Mouse (Mus musculus) left cerebral cortex, postnatal 14 days (tissue): ENCODE measurements around the gene Kif21a. TPM values are rescaled to one million over a fixed set of nuclear protein-coding genes. Genes with fewer than 3 reads are reported as not detected.

Experiments
- DNase-seq, 2 experiments: peaks; one replicate each; pipeline ENCODE4 v3.0.0; 2021 to 2022; ENCODE audit warnings: low spot score in 2 of 2, mixed read lengths in 1 of 2
- intact Hi-C: fragments of 180-260 bp; cut with DNase I; formaldehyde crosslinking; loops from one replicate; pipeline ENCODE4 v1.15.1; 2025
- long read RNA-seq, 2 experiments: library from polyadenylated mRNA; stranded (forward); transcript quantifications; one replicate each; pipeline ENCODE4 v2.0.0; 2021
- total RNA-seq, 2 experiments: library from RNA; stranded (reverse); gene quantifications; 2 replicates each; pipeline ENCODE4 v1.2.3; 2021

The Kif21a gene
- total RNA-seq = 10 to 100 TPM; 89.1 to 91.8 TPM
- long read RNA-seq, experiment 1, full-length matches to known transcripts = 1 of 12 reads
- long read RNA-seq, experiment 1, partial matches to known transcripts = 2 of 12 reads
- long read RNA-seq, experiment 1, other reads (novel, unspliced or antisense) = 9 of 12 reads
- long read RNA-seq, experiment 2, partial matches to known transcripts = 6 of 8 reads
- long read RNA-seq, experiment 2, other reads (novel, unspliced or antisense) = 2 of 8 reads

- peak; percentile 57 to 76 for DNase-seq
- intact Hi-C loops = loop anchor here (5.0 kb wide), 1 partner anchor 57 kb away; no protein-coding TSS in a partner anchor
Observed at GRCm38 (mm10) chr15:91049496-91050441, at the start of gene Kif21a. Gene Kif21a, minus strand, starts transcription at chr15:91049948.

GRCm38 (mm10) chr15:91096606-91097005 lies 46.9 kb upstream of the Kif21a start:
- DNase-seq = no peak
- intact Hi-C loops = no loop called here

GRCm38 (mm10) chr15:91089427-91089826 lies 39.7 kb upstream of the Kif21a start:
- intact Hi-C loops = no loop called here
- no peak for DNase-seq

GRCm38 (mm10) chr15:91088071-91088470 lies 38.3 kb upstream of the Kif21a start:
- intact Hi-C loops = no loop called here
- DNase-seq = no peak

- DNase-seq = no peak
- intact Hi-C loops = no loop called here
Observed at GRCm38 (mm10) chr15:91077457-91078410, 28.0 kb upstream of the Kif21a start.

- intact Hi-C loops = no loop called here
- no peak for DNase-seq
Observed at GRCm38 (mm10) chr15:91072440-91072839, 22.7 kb upstream of the Kif21a start.

- intact Hi-C loops = no loop called here
- no peak for DNase-seq
Observed at GRCm38 (mm10) chr15:91064310-91064826, 14.6 kb upstream of the Kif21a start.

GRCm38 (mm10) chr15:91063845-91064244 lies 14.1 kb upstream of the Kif21a start:
- intact Hi-C loops = no loop called here
- DNase-seq = no peak

GRCm38 (mm10) chr15:91056866-91057342 lies 7.2 kb upstream of the Kif21a start:
- intact Hi-C loops = no loop called here
- DNase-seq = no peak

GRCm38 (mm10) chr15:91056176-91056865 lies 6.6 kb upstream of the Kif21a start:
- peak; percentile 15 to 48 for DNase-seq
- intact Hi-C loops = no loop called here

- intact Hi-C loops = loop anchor here (5.0 kb wide), 1 partner anchor 57 kb away; no protein-coding TSS in a partner anchor
- DNase-seq = peak in 1 of 2 experiments; percentile 33
Observed at GRCm38 (mm10) chr15:91048951-91049495, 725 bp downstream of the Kif21a start.

- intact Hi-C loops = loop anchor here (5.0 kb wide), 1 partner anchor 55 kb away; no protein-coding TSS in a partner anchor
- no peak for DNase-seq
Observed at GRCm38 (mm10) chr15:91047627-91048026, 2.1 kb downstream of the Kif21a start.

- no peak for DNase-seq
- intact Hi-C loops = loop anchor here (5.0 kb wide), 1 partner anchor 54 kb away; no protein-coding TSS in a partner anchor
Observed at GRCm38 (mm10) chr15:91046506-91046905, 3.2 kb downstream of the Kif21a start.

GRCm38 (mm10) chr15:91043263-91043662 lies 6.5 kb downstream of the Kif21a start:
- intact Hi-C loops = no loop called here
- DNase-seq = no peak

- intact Hi-C loops = no loop called here
- DNase-seq = no peak
Observed at GRCm38 (mm10) chr15:91038860-91039259, 10.9 kb downstream of the Kif21a start.

- intact Hi-C loops = no loop called here
- no peak for DNase-seq
Observed at GRCm38 (mm10) chr15:91034090-91034489, 15.7 kb downstream of the Kif21a start.

GRCm38 (mm10) chr15:91033529-91033928 lies 16.2 kb downstream of the Kif21a start:
- no peak for DNase-seq
- intact Hi-C loops = no loop called here

- intact Hi-C loops = no loop called here
- DNase-seq = no peak
Observed at GRCm38 (mm10) chr15:91028962-91029361, 20.8 kb downstream of the Kif21a start.
